Mouse (Mus musculus): ENCODE measurements around the gene Tomm22. TPM values are rescaled to one million over a fixed set of nuclear protein-coding genes. Genes with fewer than 3 reads are reported as not detected.

Gene Tomm22
- polyA plus RNA-seq, 1 experiment from 2014 or later = 233 TPM

DNA sequence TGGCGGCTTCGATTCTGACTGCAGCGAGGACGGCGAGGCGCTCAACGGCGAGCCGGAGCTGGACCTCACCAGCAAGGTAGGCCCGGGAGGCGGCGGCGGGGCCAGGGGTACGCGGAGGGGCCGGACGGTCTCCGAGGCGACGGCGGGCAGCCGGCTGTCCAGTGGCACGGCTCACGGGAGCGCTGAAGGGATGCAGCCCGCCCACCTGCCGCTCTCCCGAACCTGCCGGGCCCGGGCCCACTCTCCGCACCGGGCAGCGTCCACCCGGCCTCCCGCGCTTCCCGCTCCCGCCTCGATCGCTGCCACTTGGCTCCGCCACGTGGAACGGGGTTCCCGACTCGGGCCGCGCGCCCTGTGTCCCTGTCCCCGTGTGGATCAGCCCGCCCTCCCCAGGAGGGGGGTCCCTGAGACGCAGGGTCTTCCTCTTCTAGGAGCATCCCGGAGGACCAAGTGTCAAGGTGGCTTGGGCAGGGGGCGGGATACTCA is 20.4 kb downstream of the Tomm22 start:
- Histone ChIP-seq H3K27me3 (ENCODE audit: control insufficient read depth, insufficient read depth, low read length) (no peaks in the 10 kb centered on the region), H3K27ac (replicated peaks in 1 of 2; ENCODE audit: control insufficient read depth in 1 of 2, insufficient read depth in 1 of 2, low read depth in 2 of 2, low read length in 2 of 2) (peak overlapping the region; percentile 50 to 87; a peak in 3 of 4 replicates), H3K9me3 (ENCODE audit: control insufficient read depth, low read length) (no peaks in the 10 kb centered on the region), H3K9ac (ENCODE audit: low read length) (peak overlapping the region; percentile 93), H3K4me3 (ENCODE audit: control insufficient read depth in 1 of 2, insufficient read depth in 1 of 2, low read depth in 1 of 2, low read length in 2 of 2) (peak overlapping the region; percentile 82 to 95), H3K36me3 (ENCODE audit: control insufficient read depth, insufficient read depth, low read length) (peaks cover under 1% of the 10 kb centered on the region), H3K4me1 (ENCODE audit: control insufficient read depth in 2 of 2, insufficient read depth in 2 of 2, low read length in 2 of 2) (peaks cover 5 to 22% of the 10 kb centered on the region in 2 experiments), H3K4me2 (ENCODE audit: low read length) (peak overlapping the region; percentile 99)
- under 1% methylated on average over 40 of the region's 53 CpGs for WGBS
- ATAC-seq (ENCODE audit: insufficient number of reproducible peaks, insufficient read depth, low FRiP score, low read depth) = 0 out of 2 replicates have a peak, but pooled peaks have one; percentile 0

DNA sequence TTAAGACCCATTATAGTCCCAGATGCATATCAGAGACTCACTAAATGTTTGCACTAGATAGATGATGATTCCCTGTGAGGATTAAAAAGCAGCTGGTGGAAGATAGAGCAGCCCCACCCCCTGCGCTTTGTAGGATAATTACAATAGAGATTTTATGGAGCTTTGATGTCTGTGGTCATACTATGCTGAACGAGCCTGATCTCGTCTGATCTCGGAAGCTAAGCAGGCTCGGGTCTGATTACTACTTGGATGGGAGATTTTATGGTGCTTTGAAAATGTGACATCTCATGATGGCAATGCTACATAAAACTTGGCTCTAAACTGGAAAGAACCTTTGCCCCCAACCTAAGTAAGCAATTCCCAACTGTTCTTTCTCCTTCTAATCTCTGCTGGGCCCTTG is 21.7 kb downstream of the Tomm22 start:
- no peak for ATAC-seq (ENCODE audit: insufficient number of reproducible peaks, insufficient read depth, low FRiP score, low read depth)
- H3K27me3 ChIP-seq (ENCODE audit: control insufficient read depth, insufficient read depth, low read length) = no peaks in the 10 kb centered on the region
- H3K27ac ChIP-seq (replicated peaks in 1 of 2; ENCODE audit: control insufficient read depth in 1 of 2, insufficient read depth in 1 of 2, low read depth in 2 of 2, low read length in 2 of 2) = no peak overlapping the region
- peaks cover 9 to 18% of the 10 kb centered on the region in 2 experiments for H3K4me1 ChIP-seq (ENCODE audit: control insufficient read depth in 2 of 2, insufficient read depth in 2 of 2, low read length in 2 of 2)
- no peak overlapping the region for H3K4me3 ChIP-seq (ENCODE audit: control insufficient read depth in 1 of 2, insufficient read depth in 1 of 2, low read depth in 1 of 2, low read length in 2 of 2)
- peak overlapping the region; percentile 99 for H3K4me2 ChIP-seq (ENCODE audit: low read length)
- no peak overlapping the region for H3K9ac ChIP-seq (ENCODE audit: low read length)
- WGBS = 86% methylated on average over 5 of the region's 5 CpGs
- no peaks in the 10 kb centered on the region for H3K9me3 ChIP-seq (ENCODE audit: control insufficient read depth, low read length)
- H3K36me3 ChIP-seq (ENCODE audit: control insufficient read depth, insufficient read depth, low read length) = peaks cover 10% of the 10 kb centered on the region

DNA sequence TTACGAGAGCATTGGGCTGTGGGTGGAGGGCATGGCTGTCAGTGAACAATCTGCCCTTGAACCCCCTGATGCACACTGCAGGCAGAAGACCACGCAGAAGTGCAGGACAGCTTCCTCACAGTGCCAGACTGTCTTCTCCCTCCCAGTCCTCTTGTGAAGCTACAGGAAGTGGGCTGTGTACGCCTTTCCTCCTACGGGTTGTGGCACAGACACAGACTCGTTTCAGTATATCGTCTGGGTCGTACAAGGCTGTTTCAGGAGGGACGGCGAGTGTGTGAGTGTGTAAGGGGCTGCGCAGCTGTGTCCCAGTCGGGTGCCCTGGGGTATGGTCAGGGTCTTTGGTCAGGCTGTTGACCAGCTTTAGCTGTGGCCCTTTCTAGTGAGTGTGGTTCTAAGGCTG is 23.1 kb downstream of the Tomm22 start:
- Histone ChIP-seq H3K4me3 (ENCODE audit: control insufficient read depth in 1 of 2, insufficient read depth in 1 of 2, low read depth in 1 of 2, low read length in 2 of 2) (no peak overlapping the region), H3K27ac (replicated peaks in 1 of 2; ENCODE audit: control insufficient read depth in 1 of 2, insufficient read depth in 1 of 2, low read depth in 2 of 2, low read length in 2 of 2) (no peak overlapping the region), H3K9me3 (ENCODE audit: control insufficient read depth, low read length) (no peaks in the 10 kb centered on the region), H3K36me3 (ENCODE audit: control insufficient read depth, insufficient read depth, low read length) (peaks cover 10% of the 10 kb centered on the region), H3K27me3 (ENCODE audit: control insufficient read depth, insufficient read depth, low read length) (no peaks in the 10 kb centered on the region), H3K4me1 (ENCODE audit: control insufficient read depth in 2 of 2, insufficient read depth in 2 of 2, low read length in 2 of 2) (peaks cover 14 to 19% of the 10 kb centered on the region in 2 experiments), H3K4me2 (ENCODE audit: low read length) (0 out of 2 replicates have a peak overlapping the region, but pooled peaks have one; percentile 32), H3K9ac (ENCODE audit: low read length) (no peak overlapping the region)
- no peak for ATAC-seq (ENCODE audit: insufficient number of reproducible peaks, insufficient read depth, low FRiP score, low read depth)
- 67% methylated on average over 11 of the region's 11 CpGs for WGBS

DNA sequence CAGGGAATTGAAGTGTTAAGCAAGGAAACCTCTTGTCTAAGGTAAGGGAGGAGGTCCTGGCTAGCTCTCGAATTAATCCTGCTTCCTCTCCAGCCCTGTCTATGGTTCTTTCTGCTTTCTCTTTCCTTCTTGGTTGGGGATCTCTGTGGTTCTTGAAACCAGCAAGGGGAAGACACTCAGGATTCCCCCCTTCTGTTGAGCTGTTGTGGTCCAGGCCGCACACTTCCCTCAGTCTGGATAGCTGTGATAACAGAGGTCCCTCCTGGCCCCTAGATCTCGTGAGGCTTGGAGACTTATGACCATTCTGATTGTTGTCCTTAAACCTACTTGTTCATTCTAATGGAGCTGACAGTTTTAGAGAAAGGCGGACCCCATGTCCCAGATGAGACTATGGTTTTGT is 23.9 kb downstream of the Tomm22 start:
- ATAC-seq (ENCODE audit: insufficient number of reproducible peaks, insufficient read depth, low FRiP score, low read depth) = no peak
- Histone ChIP-seq H3K4me1 (ENCODE audit: control insufficient read depth in 2 of 2, insufficient read depth in 2 of 2, low read length in 2 of 2) (peaks cover 14 to 18% of the 10 kb centered on the region in 2 experiments), H3K36me3 (ENCODE audit: control insufficient read depth, insufficient read depth, low read length) (peaks cover 10% of the 10 kb centered on the region), H3K4me3 (ENCODE audit: control insufficient read depth in 1 of 2, insufficient read depth in 1 of 2, low read depth in 1 of 2, low read length in 2 of 2) (no peak overlapping the region), H3K27me3 (ENCODE audit: control insufficient read depth, insufficient read depth, low read length) (no peaks in the 10 kb centered on the region), H3K9me3 (ENCODE audit: control insufficient read depth, low read length) (no peaks in the 10 kb centered on the region), H3K4me2 (ENCODE audit: low read length) (no peak overlapping the region), H3K27ac (replicated peaks in 1 of 2; ENCODE audit: control insufficient read depth in 1 of 2, insufficient read depth in 1 of 2, low read depth in 2 of 2, low read length in 2 of 2) (no peak overlapping the region), H3K9ac (ENCODE audit: low read length) (no peak overlapping the region)
- WGBS = 81% methylated on average over 4 of the region's 4 CpGs

DNA sequence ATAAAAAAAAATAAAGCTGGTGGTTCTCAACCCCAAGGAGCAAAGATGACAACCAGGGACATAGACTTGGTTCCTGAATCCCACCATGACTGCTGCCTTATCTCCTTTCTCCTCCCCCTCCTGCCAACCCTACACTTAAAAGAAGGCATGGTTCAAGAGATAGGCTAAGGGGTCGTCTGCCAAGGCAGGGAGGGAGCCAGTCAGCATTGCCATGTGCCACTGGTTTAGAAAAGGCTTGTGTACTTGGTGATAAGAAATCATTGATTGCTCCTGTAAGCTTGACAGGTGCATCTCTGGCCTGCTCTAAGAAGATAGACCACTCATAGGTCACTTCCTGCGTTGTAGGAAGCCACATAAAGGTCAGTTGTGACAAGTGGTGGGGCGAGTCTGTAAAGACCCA is 24.9 kb downstream of the Tomm22 start:
- ATAC-seq (ENCODE audit: insufficient number of reproducible peaks, insufficient read depth, low FRiP score, low read depth) = no peak
- 55% methylated on average over 3 of the region's 3 CpGs for WGBS
- peaks cover 14% of the 10 kb centered on the region in 2 experiments for H3K4me1 ChIP-seq (ENCODE audit: control insufficient read depth in 2 of 2, insufficient read depth in 2 of 2, low read length in 2 of 2)

DNA sequence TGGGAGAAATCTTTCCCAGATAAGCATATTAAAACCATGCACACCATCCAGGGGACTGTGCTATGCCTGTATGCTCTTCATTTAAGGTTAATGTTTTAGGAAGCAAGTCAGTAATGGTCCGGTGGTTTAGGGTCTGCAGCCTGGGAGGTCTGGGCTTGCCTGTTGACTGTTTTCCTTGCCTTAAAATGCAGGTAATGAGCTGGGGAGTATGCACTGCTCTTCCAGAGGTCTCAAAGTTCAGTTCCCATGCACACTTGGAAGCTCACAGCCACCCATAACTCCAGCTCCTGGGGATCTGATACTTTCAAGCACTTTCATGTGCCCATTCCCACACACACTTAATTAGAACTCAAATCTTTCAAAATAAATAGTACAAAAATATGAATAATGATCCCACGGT is 25.8 kb downstream of the Tomm22 start:
- Histone ChIP-seq H3K27me3 (ENCODE audit: control insufficient read depth, insufficient read depth, low read length) (no peaks in the 10 kb centered on the region), H3K36me3 (ENCODE audit: control insufficient read depth, insufficient read depth, low read length) (peaks cover 10% of the 10 kb centered on the region), H3K4me2 (ENCODE audit: low read length) (no peak overlapping the region), H3K9ac (ENCODE audit: low read length) (no peak overlapping the region), H3K4me1 (ENCODE audit: control insufficient read depth in 2 of 2, insufficient read depth in 2 of 2, low read length in 2 of 2) (peaks cover 12% of the 10 kb centered on the region in 2 experiments), H3K27ac (replicated peaks in 1 of 2; ENCODE audit: control insufficient read depth in 1 of 2, insufficient read depth in 1 of 2, low read depth in 2 of 2, low read length in 2 of 2) (no peak overlapping the region), H3K4me3 (ENCODE audit: control insufficient read depth in 1 of 2, insufficient read depth in 1 of 2, low read depth in 1 of 2, low read length in 2 of 2) (no peak overlapping the region), H3K9me3 (ENCODE audit: control insufficient read depth, low read length) (no peaks in the 10 kb centered on the region)
- 91% methylated on average over 2 of the region's 2 CpGs for WGBS
- ATAC-seq (ENCODE audit: insufficient number of reproducible peaks, insufficient read depth, low FRiP score, low read depth) = no peak

More for the DNA sequence above, 24.9 kb downstream of the Tomm22 start:
- Histone ChIP-seq H3K4me3 (ENCODE audit: control insufficient read depth in 1 of 2, insufficient read depth in 1 of 2, low read depth in 1 of 2, low read length in 2 of 2) (no peak overlapping the region), H3K4me2 (ENCODE audit: low read length) (no peak overlapping the region), H3K9ac (ENCODE audit: low read length) (no peak overlapping the region), H3K9me3 (ENCODE audit: control insufficient read depth, low read length) (no peaks in the 10 kb centered on the region), H3K27ac (replicated peaks in 1 of 2; ENCODE audit: control insufficient read depth in 1 of 2, insufficient read depth in 1 of 2, low read depth in 2 of 2, low read length in 2 of 2) (no peak overlapping the region), H3K36me3 (ENCODE audit: control insufficient read depth, insufficient read depth, low read length) (peaks cover 10% of the 10 kb centered on the region), H3K27me3 (ENCODE audit: control insufficient read depth, insufficient read depth, low read length) (no peaks in the 10 kb centered on the region)

DNA sequence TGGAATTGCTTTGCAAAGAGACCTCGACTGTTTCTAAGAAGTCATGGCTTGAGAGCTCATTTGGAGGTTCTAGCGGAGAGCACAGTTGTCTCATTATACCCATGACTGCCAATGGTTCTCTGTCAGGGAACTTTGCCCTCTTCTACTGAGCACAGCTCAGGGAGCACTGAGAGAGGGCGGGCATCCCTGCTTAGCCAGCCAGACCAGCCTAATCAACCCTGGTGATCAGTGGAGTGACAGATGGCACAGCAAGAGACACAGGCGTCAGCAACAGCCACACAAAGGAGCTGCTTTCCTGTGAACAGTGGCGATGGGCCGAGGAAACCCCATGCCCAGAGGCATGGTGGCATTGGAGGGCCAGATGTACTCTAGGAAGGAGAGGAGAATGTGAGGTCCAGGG is 26.4 kb downstream of the Tomm22 start:
- Histone ChIP-seq H3K9ac (ENCODE audit: low read length) (no peak overlapping the region), H3K4me1 (ENCODE audit: control insufficient read depth in 2 of 2, insufficient read depth in 2 of 2, low read length in 2 of 2) (peaks cover 7 to 11% of the 10 kb centered on the region in 2 experiments), H3K4me2 (ENCODE audit: low read length) (no peak overlapping the region), H3K4me3 (ENCODE audit: control insufficient read depth in 1 of 2, insufficient read depth in 1 of 2, low read depth in 1 of 2, low read length in 2 of 2) (no peak overlapping the region), H3K9me3 (ENCODE audit: control insufficient read depth, low read length) (no peaks in the 10 kb centered on the region), H3K36me3 (ENCODE audit: control insufficient read depth, insufficient read depth, low read length) (peaks cover 10% of the 10 kb centered on the region), H3K27ac (replicated peaks in 1 of 2; ENCODE audit: control insufficient read depth in 1 of 2, insufficient read depth in 1 of 2, low read depth in 2 of 2, low read length in 2 of 2) (no peak overlapping the region; a peak in 1 of 4 replicates), H3K27me3 (ENCODE audit: control insufficient read depth, insufficient read depth, low read length) (no peaks in the 10 kb centered on the region)
- 85% methylated on average over 6 of the region's 6 CpGs for WGBS
- ATAC-seq (ENCODE audit: insufficient number of reproducible peaks, insufficient read depth, low FRiP score, low read depth) = no peak
